Mouse (Mus musculus) intestine, embryonic 15.5 days (tissue): Measurements from ENCODE around the gene St6galnac4. TPM values are rescaled to one million over a fixed set of nuclear protein-coding genes. Genes with fewer than 3 reads are reported as not detected.

ENCODE experiments used
- ATAC-seq: fragments of 200-750 bp; cut with Nextera tagmentation; 2 replicates; pipeline ENCODE4 v1.8.0; 2017; ENCODE audit warnings: moderate TSS enrichment, moderate library complexity
- H3K27ac ChIP-seq: fragments of 300-500 bp; sonication (generic); 2 replicates; pipeline ENCODE4 v1.5.1; 2015; ENCODE audit warnings: mild to moderate bottlenecking, inconsistent platforms
- H3K27me3 ChIP-seq: fragments of 300-500 bp; sonication (generic); replicated peaks from 2 replicates; pipeline ENCODE4 v1.6.1; 2015; ENCODE audit warnings: inconsistent platforms
- H3K36me3 ChIP-seq: fragments of 300-500 bp; sonication (generic); 2 replicates; pipeline ENCODE4 v1.6.1; 2015; ENCODE audit warnings: inconsistent platforms
- H3K4me1 ChIP-seq: fragments of 300-500 bp; sonication (generic); replicated peaks from 2 replicates; pipeline ENCODE4 v1.6.1; 2015; ENCODE audit warnings: inconsistent platforms
- H3K4me2 ChIP-seq: fragments of 300-500 bp; sonication (generic); replicated peaks from 2 replicates; pipeline ENCODE4 v1.6.1; 2015; ENCODE audit warnings: mild to moderate bottlenecking, inconsistent platforms
- H3K4me3 ChIP-seq: fragments of 300-500 bp; sonication (generic); replicated peaks from 2 replicates; pipeline ENCODE4 v1.5.1; 2015; ENCODE audit warnings: inconsistent platforms
- H3K9ac ChIP-seq: fragments of 300-500 bp; sonication (generic); 2 replicates; pipeline ENCODE4 v1.6.1; 2015; ENCODE audit warnings: inconsistent platforms
- H3K9me3 ChIP-seq: fragments of 300-500 bp; sonication (generic); 2 replicates; pipeline ENCODE4 v1.6.1; 2016; ENCODE audit warnings: inconsistent platforms
- WGBS: fragments of 180-500 bp; shearing (Covaris S2); methylation state at CpG from one replicate; pipeline ENCODE4 v1.1.7; 2015; 5-methylcytosine and 5-hydroxymethylcytosine counted together
- polyA plus RNA-seq: library from polyadenylated mRNA; unstranded; fragments of >200 nt; fragmentation: Nextera tagmentation; extraction: Ambion mirVana; gene quantifications from 2 replicates; pipeline ENCODE4 v1.2.1, GENCODE M21; 2015

The St6galnac4 gene
- polyA plus RNA-seq, 1 experiment from 2014 or later, result 16.4 TPM

DNA sequence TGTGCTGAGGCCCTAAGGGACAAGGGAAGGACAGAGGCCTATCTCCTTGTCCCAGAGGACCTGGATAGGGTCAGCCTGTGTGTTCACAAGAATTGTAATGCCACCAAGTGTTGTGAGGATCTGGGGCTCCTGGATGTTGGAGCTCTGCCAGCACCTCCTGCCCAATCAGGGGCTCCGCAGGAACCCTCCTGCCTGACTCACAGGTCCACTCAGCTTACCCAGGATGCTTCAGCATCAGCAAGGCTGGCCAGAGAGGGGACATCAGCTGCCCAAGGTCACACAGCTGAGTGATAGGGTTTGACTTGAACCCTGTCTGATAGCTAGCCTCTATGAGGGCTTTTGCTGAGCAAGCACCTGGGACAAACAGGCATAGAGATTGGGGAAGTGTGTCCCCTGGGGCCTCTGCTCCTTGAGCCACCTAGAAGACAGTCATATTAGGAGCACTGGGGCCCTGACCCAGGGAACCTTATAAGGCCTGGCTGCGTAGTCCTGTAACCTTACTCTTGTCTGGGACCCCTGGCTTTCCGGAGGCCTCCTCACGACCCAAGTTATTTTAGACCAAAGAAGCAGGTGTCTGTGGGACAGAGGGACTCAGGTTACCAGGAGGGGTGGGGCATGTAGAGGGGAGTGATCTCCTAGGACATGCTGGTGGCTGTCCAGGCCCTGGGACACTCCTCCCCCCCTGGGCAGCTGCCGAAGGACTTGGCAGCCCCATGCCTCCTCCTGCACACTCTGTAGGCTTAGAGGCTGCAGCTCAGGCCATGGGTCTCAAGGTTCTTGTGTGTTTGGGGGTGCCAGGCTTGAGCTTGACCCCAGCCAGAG, 39.2 kb downstream of the St6galnac4 start:
- 31% methylated on average over 5 of the region's 5 CpGs for WGBS
- H3K9ac ChIP-seq, result no peak overlapping the region
- H3K4me2 ChIP-seq, result peak overlapping the region; percentile 60
- peak overlapping the region; percentile 49 for H3K27ac ChIP-seq
- ATAC-seq, result no peak
- H3K9me3 ChIP-seq, result no peaks in the 10 kb centered on the region
- no peaks in the 10 kb centered on the region for H3K36me3 ChIP-seq
- no peak overlapping the region for H3K4me3 ChIP-seq
- peaks cover 57% of the 10 kb centered on the region for H3K4me1 ChIP-seq
- no peaks in the 10 kb centered on the region for H3K27me3 ChIP-seq

GRCm38 (mm10) chr2:32627266-32628043, 40.6 kb downstream of the St6galnac4 start:
- Histone ChIP-seq H3K36me3 (no peaks in the 10 kb centered on the region), H3K4me1 (peaks cover 47% of the 10 kb centered on the region), H3K4me2 (no peak overlapping the region), H3K9me3 (no peaks in the 10 kb centered on the region), H3K27me3 (no peaks in the 10 kb centered on the region), H3K4me3 (no peak overlapping the region), H3K9ac (no peak overlapping the region), H3K27ac (peak overlapping the region; percentile 41; the same call in 1 of the 2 replicates)
- 62% methylated on average over 20 of the region's 20 CpGs for WGBS
- ATAC-seq, result 0 out of 2 replicates have a peak, but pooled peaks have one; percentile 7

- H3K4me2 ChIP-seq, result no peak overlapping the region
Measured at GRCm38 (mm10) chr2:32628044-32628550, 41.2 kb downstream of the St6galnac4 start.

GRCm38 (mm10) chr2:32628729-32629128, 41.8 kb downstream of the St6galnac4 start:
- no peaks in the 10 kb centered on the region for H3K36me3 ChIP-seq
- no peaks in the 10 kb centered on the region for H3K9me3 ChIP-seq
- 50% methylated on average over 5 of the region's 5 CpGs for WGBS
- no peak overlapping the region for H3K4me2 ChIP-seq
- 0 out of 2 replicates have a peak overlapping the region, but pooled peaks have one; percentile 36 for H3K27ac ChIP-seq
- H3K9ac ChIP-seq, result no peak overlapping the region
- ATAC-seq, result no peak
- no peak overlapping the region for H3K4me3 ChIP-seq
- peaks cover 50% of the 10 kb centered on the region for H3K4me1 ChIP-seq
- no peaks in the 10 kb centered on the region for H3K27me3 ChIP-seq

More at GRCm38 (mm10) chr2:32628044-32628550, 41.2 kb downstream of the St6galnac4 start:
- peak overlapping the region; percentile 41; the same call in 1 of the 2 replicates for H3K27ac ChIP-seq
- 56% methylated on average over 4 of the region's 4 CpGs for WGBS
- no peaks in the 10 kb centered on the region for H3K27me3 ChIP-seq
- peaks cover 47% of the 10 kb centered on the region for H3K4me1 ChIP-seq
- H3K36me3 ChIP-seq, result no peaks in the 10 kb centered on the region
- no peak overlapping the region for H3K9ac ChIP-seq
- H3K9me3 ChIP-seq, result no peaks in the 10 kb centered on the region
- ATAC-seq, result 0 out of 2 replicates have a peak, but pooled peaks have one; percentile 11
- no peak overlapping the region for H3K4me3 ChIP-seq

DNA sequence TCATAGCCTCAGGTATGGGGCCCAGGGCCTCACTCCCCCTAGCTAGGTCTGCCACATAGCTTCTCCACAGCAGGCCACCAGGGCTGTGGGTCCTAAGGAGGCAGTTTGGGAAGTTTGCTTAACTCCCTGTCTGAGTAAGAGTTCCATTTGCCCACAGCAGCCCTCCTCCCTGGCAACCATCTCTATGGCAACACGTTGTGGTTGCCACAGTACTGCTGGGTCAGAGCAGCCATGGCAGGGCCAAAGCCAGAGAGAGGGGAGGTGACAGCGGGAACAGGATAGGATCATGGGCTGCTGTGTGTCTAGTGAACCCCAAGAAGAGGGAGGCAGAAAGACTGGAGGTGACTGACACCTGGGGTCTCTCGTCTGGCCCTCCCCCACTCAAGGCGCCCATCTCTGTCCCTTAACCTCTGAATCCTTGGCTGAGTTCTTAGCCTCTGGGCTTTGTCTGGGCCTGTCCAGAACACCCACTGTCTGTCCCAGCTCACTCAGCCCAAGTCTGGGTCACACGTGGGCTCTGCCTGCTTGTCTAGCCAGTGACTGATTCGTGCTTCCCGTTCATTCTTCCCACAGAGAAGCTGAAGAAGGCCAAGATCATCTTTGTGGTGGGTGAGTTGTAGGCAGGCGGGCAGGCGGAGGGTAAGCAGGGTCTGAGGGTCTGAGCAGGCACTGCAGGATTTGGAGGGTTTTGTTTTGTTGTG, 42.5 kb downstream of the St6galnac4 start:
- no peak overlapping the region for H3K4me3 ChIP-seq
- no peak overlapping the region for H3K9ac ChIP-seq
- H3K4me1 ChIP-seq, result peaks cover 46% of the 10 kb centered on the region
- H3K9me3 ChIP-seq, result no peaks in the 10 kb centered on the region
- 50% methylated on average over 9 of the region's 9 CpGs for WGBS
- H3K36me3 ChIP-seq, result no peaks in the 10 kb centered on the region
- no peak for ATAC-seq
- H3K4me2 ChIP-seq, result no peak overlapping the region
- no peak overlapping the region for H3K27ac ChIP-seq
- H3K27me3 ChIP-seq, result no peaks in the 10 kb centered on the region

GRCm38 (mm10) chr2:32630036-32630435, 43.1 kb downstream of the St6galnac4 start:
- WGBS, result 89% methylated on average over 7 of the region's 9 CpGs
- ATAC-seq, result no peak
- no peaks in the 10 kb centered on the region for H3K9me3 ChIP-seq
- no peaks in the 10 kb centered on the region for H3K27me3 ChIP-seq
- H3K27ac ChIP-seq, result no peak overlapping the region
- H3K36me3 ChIP-seq, result no peaks in the 10 kb centered on the region
- H3K4me1 ChIP-seq, result peaks cover 44% of the 10 kb centered on the region
- H3K4me3 ChIP-seq, result no peak overlapping the region
- H3K4me2 ChIP-seq, result no peak overlapping the region
- no peak overlapping the region for H3K9ac ChIP-seq

DNA sequence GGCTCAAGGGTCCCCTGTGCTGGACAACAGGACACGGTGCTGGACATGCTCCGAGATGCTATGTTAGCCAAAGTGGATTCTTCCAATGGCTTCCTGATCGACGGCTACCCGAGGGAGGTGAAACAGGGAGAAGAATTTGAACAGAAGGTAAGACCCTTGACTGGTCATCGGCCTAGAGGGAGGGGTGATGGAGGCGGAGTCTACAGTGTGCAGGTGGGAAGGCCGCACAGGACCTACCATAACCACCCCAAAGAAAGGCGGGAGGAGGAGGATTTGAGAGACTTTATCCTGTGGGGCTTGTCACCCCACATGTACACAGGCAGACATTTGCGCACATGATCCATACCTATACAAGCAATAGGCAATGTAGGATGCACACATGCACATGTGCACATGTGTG, 44.2 kb downstream of the St6galnac4 start:
- Histone ChIP-seq H3K36me3 (no peaks in the 10 kb centered on the region), H3K4me3 (no peak overlapping the region), H3K4me1 (peaks cover 34% of the 10 kb centered on the region), H3K27ac (no peak overlapping the region), H3K9ac (no peak overlapping the region), H3K4me2 (no peak overlapping the region), H3K9me3 (no peaks in the 10 kb centered on the region), H3K27me3 (no peaks in the 10 kb centered on the region)
- 88% methylated on average over 10 of the region's 10 CpGs for WGBS
- no peak for ATAC-seq

DNA sequence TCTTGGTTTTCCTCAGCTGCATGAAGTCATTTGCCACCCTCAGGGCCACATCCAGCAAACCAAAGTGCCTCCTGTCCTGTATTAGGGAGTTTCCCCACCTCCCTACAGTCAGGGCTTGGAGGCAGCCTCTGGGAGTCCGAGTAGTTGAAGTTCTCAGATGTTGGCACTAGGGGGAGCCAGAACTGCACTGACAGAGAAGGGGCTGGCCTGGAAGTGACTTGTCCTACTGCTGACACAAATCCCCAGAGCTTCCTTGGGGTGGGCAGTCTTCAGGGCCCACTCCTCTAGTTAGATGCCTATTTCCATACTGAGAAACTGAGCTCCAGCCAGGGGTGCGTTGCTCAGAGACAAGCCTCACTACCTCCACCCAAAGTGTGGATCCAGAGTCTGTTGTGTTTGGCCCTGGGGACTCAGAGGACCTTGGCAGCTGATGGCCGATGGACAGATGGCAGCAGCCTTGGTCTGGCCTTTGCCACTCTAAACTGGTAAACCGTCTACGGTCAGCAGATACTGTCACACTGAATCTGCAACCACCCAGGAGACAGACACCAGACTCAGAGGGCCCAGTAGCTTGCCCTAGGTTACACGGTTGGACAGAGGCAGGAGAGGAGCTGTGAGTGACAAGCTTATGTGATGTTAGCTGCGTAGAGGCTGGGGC, 45.0 kb downstream of the St6galnac4 start:
- no peaks in the 10 kb centered on the region for H3K36me3 ChIP-seq
- no peak overlapping the region for H3K4me3 ChIP-seq
- H3K4me2 ChIP-seq, result no peak overlapping the region
- no peak overlapping the region for H3K9ac ChIP-seq
- H3K27ac ChIP-seq, result no peak overlapping the region
- peak; percentile 48 for ATAC-seq
- no peaks in the 10 kb centered on the region for H3K27me3 ChIP-seq
- WGBS, result 55% methylated on average over 7 of the region's 7 CpGs
- H3K4me1 ChIP-seq, result peaks cover 26% of the 10 kb centered on the region
- H3K9me3 ChIP-seq, result no peaks in the 10 kb centered on the region

- no peak for ATAC-seq
- 72% methylated on average over 5 of the region's 5 CpGs for WGBS
- H3K9me3 ChIP-seq, result no peaks in the 10 kb centered on the region
- peak overlapping the region; percentile 54; the same call in 1 of the 2 replicates for H3K27ac ChIP-seq
- H3K9ac ChIP-seq, result no peak overlapping the region; the same call in 1 of the 2 replicates
- no peaks in the 10 kb centered on the region for H3K27me3 ChIP-seq
- H3K4me3 ChIP-seq, result no peak overlapping the region
- no peak overlapping the region for H3K4me2 ChIP-seq
- no peaks in the 10 kb centered on the region for H3K36me3 ChIP-seq
- peaks cover 20% of the 10 kb centered on the region for H3K4me1 ChIP-seq
Measured at GRCm38 (mm10) chr2:32633660-32634059, 46.8 kb downstream of the St6galnac4 start.

GRCm38 (mm10) chr2:32634277-32635105, 47.6 kb downstream of the St6galnac4 start:
- Histone ChIP-seq H3K4me3 (no peak overlapping the region), H3K36me3 (no peaks in the 10 kb centered on the region), H3K4me2 (no peak overlapping the region), H3K9ac (no peak overlapping the region), H3K4me1 (peaks cover 12% of the 10 kb centered on the region), H3K27me3 (no peaks in the 10 kb centered on the region), H3K9me3 (no peaks in the 10 kb centered on the region), H3K27ac (no peak overlapping the region)
- no peak for ATAC-seq
- 85% methylated on average over 10 of the region's 10 CpGs for WGBS

DNA sequence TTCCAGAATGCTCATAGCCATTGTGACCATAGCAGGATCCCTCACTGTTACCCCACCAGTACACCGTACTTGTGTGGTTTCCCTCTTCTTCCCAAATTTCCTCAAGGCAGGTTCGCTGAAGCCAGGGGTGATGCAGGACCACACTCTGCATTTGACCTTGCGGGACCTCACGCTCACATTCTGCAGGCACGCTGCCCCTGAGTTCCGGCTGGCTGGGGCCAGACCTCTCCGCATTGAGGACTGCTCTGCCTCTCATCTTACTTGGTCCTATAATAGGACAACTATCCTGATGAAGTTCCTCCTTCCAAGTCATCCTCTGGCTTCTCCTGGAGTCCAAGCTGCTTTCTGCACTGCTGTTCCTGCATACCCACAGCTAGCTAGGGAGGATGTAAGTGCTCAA, 49.7 kb downstream of the St6galnac4 start:
- Histone ChIP-seq H3K4me1 (peaks cover 12% of the 10 kb centered on the region), H3K4me2 (no peak overlapping the region), H3K9ac (no peak overlapping the region), H3K9me3 (no peaks in the 10 kb centered on the region), H3K27me3 (no peaks in the 10 kb centered on the region), H3K4me3 (no peak overlapping the region), H3K27ac (peak overlapping the region; percentile 5; the same call in 1 of the 2 replicates), H3K36me3 (no peaks in the 10 kb centered on the region)
- ATAC-seq, result no peak
- WGBS, result 75% methylated on average over 7 of the region's 7 CpGs
